Mouse (Mus musculus) monocyte, adult 59 days (primary cell): Measurements from ENCODE around the gene Foxi3. TPM values are rescaled to one million over a fixed set of nuclear protein-coding genes. Genes with fewer than 3 reads are reported as not detected.

ENCODE experiments used
- total RNA-seq, 2 experiments: library from RNA; stranded (reverse); gene quantifications; one replicate each; pipeline ENCODE4 v1.2.4; 2023

The Foxi3 gene
- total RNA-seq = not detected

GRCm38 (mm10) chr6:70956285-70956912 lies at the start of gene Foxi3:
Foxi3 (plus strand) TSS chr6:70956531.

GRCm38 (mm10) chr6:70918827-70919226 lies 37.5 kb upstream of the Foxi3 start, which contains the start of gene Tex37:
Tex37 (minus strand) TSS chr6:70918927.

Other genes starting within 250 kb of the Foxi3 start
- gene Rpia, start 164.3 kb upstream of the Foxi3 start, total RNA-seq = 10 to 100 TPM; 22.7 to 36.2 TPM
- 10 to 100 TPM; 52.1 to 56.2 TPM for gene Eif2ak3, start 112.0 kb upstream of the Foxi3 start, total RNA-seq
- gene Tex37, start 37.6 kb upstream of the Foxi3 start, total RNA-seq = not detected
- 1 to 10 TPM in 1 of 2 experiments, under 1 TPM in 1; 0.58 to 2.3 TPM for gene Thnsl2, start 187.9 kb downstream of the Foxi3 start, total RNA-seq
- gene Fabp1, start 243.3 kb downstream of the Foxi3 start, total RNA-seq = not detected